Mouse (Mus musculus) c-Kit-positive CD71-positive TER-119-negative erythroid progenitor cells, embryonic 14.5 days (primary cell): ENCODE results near the gene BC029722.

ENCODE experiments used
- DNase-seq: peaks from one replicate; pipeline ENCODE4 v3.0.0-alpha.2; 2013; ENCODE audit warnings: low read depth

Gene BC029722

GRCm38 (mm10) chr2:155818596-155819391, 432 bp downstream of the BC029722 start:
- peak; percentile 89 for DNase-seq

DNA sequence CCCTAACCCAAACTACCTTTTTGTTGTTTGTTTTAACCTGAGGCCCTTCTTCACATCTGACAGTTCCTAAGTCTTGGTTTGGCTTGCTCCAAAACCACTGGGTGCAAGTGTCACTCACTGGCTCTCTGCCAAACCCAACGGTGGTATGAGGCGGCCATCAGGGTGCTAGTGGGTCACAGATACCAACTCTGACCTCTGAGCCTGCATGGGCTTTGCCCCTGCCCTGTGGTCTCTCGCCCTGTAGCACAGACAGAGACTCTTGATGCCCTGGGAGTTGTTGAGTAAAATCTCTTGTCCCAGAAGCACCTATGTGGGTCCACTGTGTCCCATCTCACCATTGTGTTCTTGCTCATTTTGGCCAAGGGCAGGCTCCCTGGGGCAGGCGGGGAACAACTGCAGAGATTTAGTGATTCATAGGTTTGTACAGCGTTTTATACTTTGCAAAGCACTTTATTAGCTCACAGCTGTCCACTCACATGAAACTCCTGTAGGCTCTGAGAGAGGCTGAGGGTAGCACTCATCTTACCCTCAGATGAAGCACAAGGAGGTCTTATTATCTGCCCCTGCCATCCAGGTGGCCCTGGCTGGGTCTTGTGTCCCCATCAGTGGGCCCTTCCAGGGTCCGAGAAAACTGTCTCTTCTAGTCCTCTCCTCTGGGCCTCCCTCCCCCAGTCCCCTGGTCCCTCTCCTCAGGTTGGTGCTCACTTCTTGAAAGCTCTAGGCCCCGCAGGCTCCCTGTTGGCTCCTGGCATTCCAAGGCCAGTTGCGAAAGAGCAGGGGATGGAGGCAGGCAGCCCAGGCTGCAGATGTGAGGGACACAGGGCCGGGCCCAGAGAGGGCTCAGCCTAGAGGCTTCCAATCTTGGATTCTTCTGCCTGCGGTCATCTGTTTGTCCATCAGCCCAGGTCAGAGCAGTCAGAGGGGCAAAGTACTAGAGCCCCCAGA, 1.7 kb downstream of the BC029722 start:
- DNase-seq: no peak

GRCm38 (mm10) chr2:155816179-155816578, 3.0 kb downstream of the BC029722 start:
- no peak for DNase-seq

- DNase-seq: no peak
Measured at GRCm38 (mm10) chr2:155814829-155815228, 4.4 kb downstream of the BC029722 start.

DNA sequence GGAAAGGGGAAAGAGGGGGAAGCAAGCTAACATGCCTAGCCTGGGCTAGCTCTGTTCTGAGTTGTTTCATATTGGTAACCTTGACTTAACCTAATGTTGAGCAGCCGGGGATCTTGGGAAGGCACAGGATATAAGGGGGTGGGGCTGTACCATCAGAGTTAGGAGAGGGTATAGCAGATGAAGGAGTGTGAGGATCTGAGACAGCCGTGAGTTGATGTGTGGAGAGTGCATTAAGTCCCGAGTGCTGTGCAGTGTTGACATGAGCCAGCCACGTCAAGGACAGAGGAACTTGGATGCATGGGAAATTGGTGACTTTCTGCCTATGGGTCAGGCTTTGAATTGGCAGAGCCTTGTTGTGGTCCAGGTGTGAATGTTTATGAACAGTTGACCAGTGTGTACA, 6.6 kb downstream of the BC029722 start:
- no peak for DNase-seq

- peak; percentile 64 for DNase-seq
Measured at GRCm38 (mm10) chr2:155811821-155812396, 7.3 kb downstream of the BC029722 start.

DNA sequence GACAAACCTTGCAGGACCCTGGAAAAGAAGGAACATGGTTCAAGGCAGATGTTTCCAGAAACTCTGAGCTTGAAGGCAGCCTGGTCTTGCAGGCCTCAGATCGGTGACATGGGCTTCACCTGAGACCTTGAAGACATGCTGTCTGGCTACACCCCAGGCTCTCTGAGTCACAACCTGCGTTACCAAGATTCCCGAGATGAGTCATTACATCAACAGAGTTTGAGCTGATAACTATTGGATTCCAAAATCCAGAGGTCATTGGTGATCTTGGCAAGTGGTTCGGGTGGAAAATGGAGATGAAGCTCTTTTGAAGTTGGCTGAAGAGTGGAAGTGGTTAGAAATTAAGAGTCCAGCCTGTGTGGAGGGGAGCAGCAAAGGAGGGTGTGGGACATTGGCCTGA, 9.6 kb downstream of the BC029722 start:
- DNase-seq: no peak

DNA sequence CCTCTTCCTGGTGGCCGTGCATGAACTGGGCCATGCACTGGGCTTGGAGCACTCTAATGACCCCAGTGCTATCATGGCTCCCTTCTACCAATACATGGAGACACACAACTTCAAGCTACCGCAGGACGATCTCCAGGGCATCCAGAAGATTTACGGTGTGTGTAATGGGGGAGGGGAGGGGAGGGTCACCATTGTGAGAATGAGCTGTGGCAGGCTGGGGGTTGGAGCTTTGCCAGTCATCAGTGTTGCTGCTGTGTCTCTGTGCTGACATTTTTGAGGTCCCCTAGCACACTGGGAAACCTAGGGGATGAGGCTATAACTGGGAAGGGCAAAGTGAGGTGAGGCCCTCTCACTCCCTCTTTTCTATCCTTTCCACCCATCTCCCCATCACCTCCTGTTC, 11.8 kb downstream of the BC029722 start:
- DNase-seq: no peak

DNA sequence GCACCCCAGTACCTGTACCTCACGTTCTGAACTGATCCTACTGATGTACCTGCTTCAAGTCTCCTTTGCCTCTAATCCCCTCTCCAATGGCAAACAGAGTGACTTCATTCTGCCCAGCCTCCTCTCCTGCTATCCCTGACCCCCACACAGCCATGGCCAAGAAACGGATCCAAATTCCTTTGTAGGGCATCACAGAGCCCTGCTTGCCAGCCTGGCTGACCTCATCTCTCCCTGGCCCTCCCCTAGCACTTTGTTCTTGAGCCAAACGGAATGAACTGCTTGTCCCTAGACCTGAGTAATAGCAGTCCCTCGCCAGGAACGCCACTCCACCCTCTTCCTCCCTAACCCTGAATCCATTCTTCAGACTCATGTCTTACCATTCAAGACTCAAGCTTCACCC, 12.7 kb downstream of the BC029722 start:
- DNase-seq: no peak

DNA sequence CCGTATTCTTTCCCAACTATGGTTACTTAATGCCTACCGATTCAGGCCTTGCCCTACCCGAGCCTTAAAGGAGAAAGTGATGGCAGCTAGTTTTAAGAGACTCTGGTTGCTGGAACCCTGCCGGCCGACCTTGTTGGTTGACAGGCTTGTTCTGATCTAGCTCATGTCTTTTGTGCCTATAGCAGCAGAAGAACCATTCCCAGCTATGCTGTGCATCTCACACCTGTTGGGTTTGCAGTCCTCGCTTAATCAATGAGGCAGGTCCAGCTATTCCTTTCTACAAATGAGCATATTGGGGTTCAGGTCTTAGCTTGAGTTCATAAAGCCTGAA, 13.3 kb downstream of the BC029722 start:
- DNase-seq: no peak

DNA sequence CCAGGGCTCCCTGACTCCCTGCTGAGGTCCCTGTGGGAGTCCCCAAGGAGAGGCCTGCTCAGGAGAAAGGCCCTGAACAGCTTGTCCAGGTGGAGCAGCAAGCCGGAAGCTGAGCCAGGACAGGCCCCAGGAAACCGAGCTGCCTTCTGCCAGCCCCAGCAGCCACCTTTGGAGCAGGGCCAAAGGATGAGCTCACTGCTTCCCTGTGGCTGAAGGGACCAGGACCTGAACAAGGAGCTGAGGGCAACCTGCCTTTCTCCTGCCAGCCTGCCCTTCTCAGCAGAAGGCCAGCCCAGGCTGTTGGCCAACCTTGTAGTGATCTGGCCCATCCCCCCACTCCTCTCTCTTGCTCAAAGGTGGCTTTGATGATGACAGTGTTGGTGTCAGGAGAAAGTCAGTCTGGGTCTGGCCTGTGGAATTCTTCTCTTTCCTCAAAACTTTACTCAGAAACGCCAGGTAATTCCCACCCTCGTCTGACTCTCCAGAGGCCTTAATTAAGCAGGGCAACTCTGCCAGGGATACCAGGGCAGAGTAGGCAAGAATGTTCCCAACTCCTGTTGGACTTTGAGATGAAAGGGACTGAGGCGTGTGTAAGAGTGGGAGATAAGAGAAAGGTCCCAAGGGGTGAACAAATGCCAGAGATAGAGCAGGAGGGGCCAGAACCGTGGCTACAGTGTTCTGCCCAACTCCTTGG, 13.8 kb downstream of the BC029722 start:
- no peak for DNase-seq

GRCm38 (mm10) chr2:155804053-155804452, 15.2 kb downstream of the BC029722 start:
- DNase-seq: no peak

- DNase-seq: peak; percentile 41
Measured at GRCm38 (mm10) chr2:155802761-155803160, 16.5 kb downstream of the BC029722 start.

- no peak for DNase-seq
Measured at GRCm38 (mm10) chr2:155798613-155799012, 20.6 kb downstream of the BC029722 start.

- no peak for DNase-seq
Measured at GRCm38 (mm10) chr2:155794674-155795445, 24.4 kb downstream of the BC029722 start.

DNA sequence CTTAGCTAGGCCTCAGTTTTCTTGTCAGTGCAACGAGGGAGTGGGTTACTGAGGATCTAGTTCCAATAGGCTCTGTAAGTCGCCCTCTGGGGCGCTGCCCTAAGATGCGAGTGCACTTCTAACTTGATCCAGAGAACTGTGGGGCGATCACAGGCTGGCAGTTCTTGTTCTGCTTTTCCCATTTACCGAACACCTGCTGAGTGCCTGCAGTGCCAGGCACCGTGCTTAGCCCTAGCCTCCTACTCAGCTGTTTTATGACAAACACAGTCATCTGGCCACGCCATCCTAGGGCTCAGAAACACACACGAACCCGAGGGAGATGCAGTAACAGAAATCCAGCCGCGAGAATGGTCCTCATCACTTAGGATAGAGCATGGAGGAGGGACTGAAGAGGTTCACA, 26.3 kb downstream of the BC029722 start:
- no peak for DNase-seq

DNA sequence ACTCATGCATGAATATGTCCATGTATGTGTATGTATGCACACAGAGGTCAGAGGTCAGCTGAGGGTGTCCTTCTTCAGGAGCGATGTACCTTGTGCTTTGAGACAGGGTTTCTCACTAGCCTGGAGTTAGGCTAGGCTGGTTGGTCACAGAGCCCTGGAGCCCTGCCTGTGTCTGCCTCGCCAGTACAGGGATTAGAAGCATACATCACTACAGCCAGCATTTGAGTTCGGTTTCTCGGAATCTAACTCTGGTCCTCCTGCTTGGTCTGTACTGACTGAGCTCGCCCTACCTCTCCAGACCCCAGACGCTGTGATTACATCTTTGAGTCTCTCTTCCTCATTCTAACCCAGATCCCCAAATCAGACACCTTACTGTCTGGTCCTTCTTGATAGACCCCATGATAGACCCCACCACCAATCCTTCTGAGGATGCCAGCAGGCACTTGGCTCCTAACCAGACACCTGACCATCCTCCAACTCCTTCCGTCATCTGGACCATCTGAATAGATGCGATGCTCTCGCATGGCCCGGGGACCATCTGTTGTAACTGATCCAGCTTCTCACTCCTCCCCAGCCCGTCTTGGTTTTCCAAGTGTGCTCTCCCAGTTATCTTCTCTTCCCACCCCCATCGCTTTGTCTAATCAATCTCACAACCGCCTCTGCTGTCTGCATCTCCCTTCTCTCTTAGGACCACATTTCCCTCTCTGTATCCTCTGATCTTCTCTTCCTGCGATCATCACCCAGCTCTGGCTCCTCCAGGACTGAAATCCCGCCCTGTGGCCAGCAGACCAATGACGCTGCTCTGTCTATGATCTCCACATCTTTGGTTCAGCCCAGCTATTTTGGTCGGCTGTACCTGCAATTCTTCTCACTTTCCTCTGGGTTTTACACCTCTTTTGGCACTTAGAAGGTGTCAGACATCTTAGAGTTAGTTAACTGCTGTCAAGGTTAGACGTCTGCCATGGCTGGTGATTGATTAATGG, 31.0 kb downstream of the BC029722 start:
- DNase-seq: no peak

GRCm38 (mm10) chr2:155786905-155787304, 32.3 kb downstream of the BC029722 start:
- DNase-seq: no peak

GRCm38 (mm10) chr2:155784534-155784933, 34.7 kb downstream of the BC029722 start:
- no peak for DNase-seq

DNA sequence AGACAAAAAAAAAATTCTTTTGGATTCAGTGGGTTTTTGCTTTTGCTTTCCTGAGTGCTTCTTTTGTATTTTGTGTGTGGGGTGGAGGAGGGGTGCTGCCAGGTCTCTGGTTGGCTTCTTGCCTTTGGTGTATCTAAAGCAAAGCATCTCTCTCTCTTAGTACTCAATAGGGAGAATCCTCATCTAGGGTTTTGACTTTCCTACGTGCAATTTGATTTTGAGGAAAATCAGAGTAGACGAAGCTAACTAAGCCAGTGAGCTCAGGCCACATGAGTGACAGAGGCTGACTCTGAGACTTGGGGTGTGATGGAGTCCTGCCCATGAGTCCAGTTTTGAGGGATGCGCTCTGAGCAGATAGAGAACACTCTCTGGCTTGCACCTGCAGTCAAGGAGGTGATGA, 39.7 kb downstream of the BC029722 start:
- DNase-seq: no peak
